Mouse (Mus musculus): ENCODE measurements at regions not wholly inside any gene's neighbourhood (a gene's known extent, or its start where the extent isn't known, plus 50 kb on each side); places are given as distances from the start of the nearest gene placed in this dataset.

GRCm38 (mm10) chr13:48717036-48717435, 54.2 kb downstream of the Barx1 start:
- DNase-seq = no peak

DNA sequence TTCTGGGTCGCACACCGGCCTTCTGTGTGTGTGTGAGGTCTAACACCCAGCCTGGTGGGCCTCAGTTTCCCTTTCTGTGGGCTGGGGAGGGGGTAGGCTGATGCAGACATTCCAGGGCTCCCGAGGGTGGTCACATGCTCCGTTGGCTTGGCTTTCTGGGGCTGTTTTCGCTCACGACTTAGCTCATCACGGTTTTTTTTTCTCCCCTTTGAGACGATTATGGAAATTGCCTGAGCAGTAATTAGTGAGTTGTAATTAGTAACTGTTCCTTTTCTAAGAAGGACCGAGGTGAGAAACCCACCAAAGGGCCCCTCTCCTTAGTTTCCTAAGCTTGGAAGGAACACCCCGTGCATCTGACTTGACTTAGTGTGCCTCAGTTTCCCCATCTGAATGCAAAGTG, 54.7 kb downstream of the Barx1 start:
- no peak for DNase-seq

DNA sequence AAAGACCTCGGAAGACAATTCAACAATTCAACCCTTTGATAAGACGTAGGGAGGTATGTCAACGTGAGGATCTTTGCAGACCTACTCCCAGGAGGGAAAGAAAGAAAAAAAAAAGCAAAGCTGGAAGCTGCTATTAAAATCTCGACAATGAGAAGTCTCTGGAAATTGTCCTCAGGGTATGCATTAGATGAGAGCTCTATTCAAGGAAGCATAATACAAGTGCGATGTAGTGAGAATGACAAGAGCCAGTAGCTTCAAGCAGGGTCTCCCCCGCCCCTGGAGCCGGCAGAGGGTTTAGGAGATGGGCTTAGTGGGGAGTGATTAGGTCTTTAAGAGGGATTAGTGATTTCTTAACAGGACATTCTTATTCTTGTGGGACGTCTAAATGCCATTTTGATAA, 60.9 kb downstream of the Barx1 start:
- no peak for DNase-seq

DNA sequence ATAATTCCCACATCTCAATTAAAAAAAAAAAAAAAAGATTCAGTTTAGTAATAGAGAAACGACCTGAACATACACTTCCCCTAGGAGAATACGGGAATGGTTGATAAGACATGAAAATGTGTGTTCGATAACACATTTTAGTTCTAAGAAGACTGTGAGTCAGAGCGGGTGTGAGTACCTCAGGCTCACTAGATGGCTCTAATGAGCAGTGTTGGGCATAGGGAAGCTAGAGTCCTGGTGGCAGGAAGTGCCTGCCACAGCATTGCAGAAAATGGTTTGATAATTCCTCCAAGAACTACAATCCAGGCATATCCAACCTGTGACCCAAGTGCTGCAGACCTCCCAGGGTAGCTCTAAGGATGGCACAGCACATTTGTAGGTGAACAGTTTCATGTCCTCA, 63.6 kb downstream of the Barx1 start:
- no peak for DNase-seq

GRCm38 (mm10) chr13:48731046-48731996, 68.5 kb downstream of the Barx1 start:
- peak; percentile 57 to 80 for DNase-seq

- DNase-seq = peak; percentile 47 to 50
Measured at GRCm38 (mm10) chr13:48732168-48732841, 69.5 kb downstream of the Barx1 start.

GRCm38 (mm10) chr13:48734985-48735384, 72.2 kb downstream of the Barx1 start:
- no peak for DNase-seq

- no peak for DNase-seq
Measured at GRCm38 (mm10) chr13:48745566-48745965, 82.8 kb downstream of the Barx1 start.

DNA sequence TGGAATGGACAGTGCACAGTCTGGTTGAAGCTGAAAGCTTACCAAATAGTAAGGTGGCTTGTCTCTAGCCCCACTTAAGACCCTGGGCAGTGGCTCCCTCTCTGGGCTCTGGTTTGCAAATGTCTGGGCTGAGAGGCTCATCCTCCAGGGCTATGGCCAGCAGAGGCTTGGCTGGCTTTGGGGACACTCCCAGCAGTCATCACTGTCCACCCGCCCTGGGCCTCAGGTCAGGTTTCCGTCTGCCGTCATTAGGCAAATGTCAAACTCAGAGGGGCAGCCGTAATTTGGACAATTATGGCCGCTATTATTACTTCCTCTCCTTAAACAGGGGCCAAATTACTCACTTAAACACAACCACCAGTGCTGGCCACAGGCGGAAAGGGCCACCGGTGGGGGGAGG, 83.5 kb downstream of the Barx1 start:
- no peak for DNase-seq

Measured in lung, postnatal 4 days (tissue).